Mouse (Mus musculus): Measurements from ENCODE around the gene Mad1l1. TPM values are rescaled to one million over a fixed set of nuclear protein-coding genes. Genes with fewer than 3 reads are reported as not detected.

Mad1l1 gene
- polyA plus RNA-seq, 1 experiment from 2014 or later: 35.1 TPM

- H3K9ac ChIP-seq (ENCODE audit: low read depth, low read length): no peak overlapping the region
- DNase-seq (ENCODE audit: low spot score): no peak
- 90% methylated on average over 4 of the region's 4 CpGs for WGBS
- H3K27ac ChIP-seq (ENCODE audit: low read depth, low read length): no peak overlapping the region
- ATAC-seq (ENCODE audit: low FRiP score): no peak
- no peak overlapping the region for H3K4me2 ChIP-seq (replicated peaks; ENCODE audit: low read depth, low read length)
- no peaks in the 10 kb centered on the region for H3K27me3 ChIP-seq (ENCODE audit: control insufficient read depth, insufficient read depth, low read length)
- no peaks in the 10 kb centered on the region for H3K36me3 ChIP-seq (ENCODE audit: control insufficient read depth, insufficient read depth, low read length)
- peaks cover 18% of the 10 kb centered on the region for H3K4me1 ChIP-seq (replicated peaks; ENCODE audit: control insufficient read depth, insufficient read depth, low read length)
- H3K4me3 ChIP-seq (ENCODE audit: low read depth, low read length): no peak overlapping the region
- no peaks in the 10 kb centered on the region for H3K9me3 ChIP-seq (ENCODE audit: control insufficient read depth, low read length)
Measured at GRCm38 (mm10) chr5:140261313-140261712, 60.0 kb downstream of the Mad1l1 start.

GRCm38 (mm10) chr5:140258633-140259032, 62.7 kb downstream of the Mad1l1 start:
- Histone ChIP-seq H3K4me2 (replicated peaks; ENCODE audit: low read depth, low read length) (no peak overlapping the region), H3K36me3 (ENCODE audit: control insufficient read depth, insufficient read depth, low read length) (no peaks in the 10 kb centered on the region), H3K4me3 (ENCODE audit: low read depth, low read length) (no peak overlapping the region), H3K9ac (ENCODE audit: low read depth, low read length) (no peak overlapping the region), H3K27me3 (ENCODE audit: control insufficient read depth, insufficient read depth, low read length) (no peaks in the 10 kb centered on the region), H3K9me3 (ENCODE audit: control insufficient read depth, low read length) (no peaks in the 10 kb centered on the region), H3K4me1 (replicated peaks; ENCODE audit: control insufficient read depth, insufficient read depth, low read length) (peaks cover 4% of the 10 kb centered on the region), H3K27ac (ENCODE audit: low read depth, low read length) (no peak overlapping the region)
- no peak for DNase-seq (ENCODE audit: low spot score)
- 94% methylated on average over 5 of the region's 5 CpGs for WGBS
- no peak for ATAC-seq (ENCODE audit: low FRiP score)

- Histone ChIP-seq H3K4me3 (ENCODE audit: low read depth, low read length) (no peak overlapping the region), H3K36me3 (ENCODE audit: control insufficient read depth, insufficient read depth, low read length) (no peaks in the 10 kb centered on the region), H3K27ac (ENCODE audit: low read depth, low read length) (no peak overlapping the region), H3K9me3 (ENCODE audit: control insufficient read depth, low read length) (no peaks in the 10 kb centered on the region), H3K4me1 (replicated peaks; ENCODE audit: control insufficient read depth, insufficient read depth, low read length) (0 out of 2 replicates have a peak, but pooled peaks cover 2% of the 10 kb centered on the region), H3K4me2 (replicated peaks; ENCODE audit: low read depth, low read length) (no peak overlapping the region), H3K27me3 (ENCODE audit: control insufficient read depth, insufficient read depth, low read length) (no peaks in the 10 kb centered on the region), H3K9ac (ENCODE audit: low read depth, low read length) (no peak overlapping the region)
- 83% methylated on average over 3 of the region's 3 CpGs for WGBS
- ATAC-seq (ENCODE audit: low FRiP score) (no peak), DNase-seq (ENCODE audit: low spot score) (no peak)
Measured at GRCm38 (mm10) chr5:140258035-140258434, 63.3 kb downstream of the Mad1l1 start.

DNA sequence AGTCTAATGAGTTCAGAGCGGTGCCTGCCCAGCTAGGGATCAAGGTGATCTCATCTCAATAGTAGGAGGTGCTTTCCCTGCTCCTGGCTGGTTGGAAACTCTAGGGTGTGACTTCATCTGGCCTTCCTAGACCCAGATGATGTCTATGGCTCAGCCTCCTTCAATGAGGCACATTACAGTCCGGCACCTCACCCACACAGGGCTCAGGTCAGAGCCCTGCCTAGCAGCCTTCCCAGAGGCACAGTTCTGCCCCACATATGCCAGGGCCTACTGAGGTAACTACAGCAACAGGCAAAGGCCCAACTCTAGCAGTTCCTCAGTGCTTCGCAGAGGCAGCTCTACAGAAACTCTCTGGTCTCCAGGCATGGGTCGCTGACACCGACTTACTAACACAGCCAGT, 63.9 kb downstream of the Mad1l1 start:
- DNase-seq (ENCODE audit: low spot score) (no peak), ATAC-seq (ENCODE audit: low FRiP score) (no peak)
- H3K36me3 ChIP-seq (ENCODE audit: control insufficient read depth, insufficient read depth, low read length): no peaks in the 10 kb centered on the region
- 90% methylated on average over 5 of the region's 5 CpGs for WGBS
- H3K27me3 ChIP-seq (ENCODE audit: control insufficient read depth, insufficient read depth, low read length): no peaks in the 10 kb centered on the region
- no peak overlapping the region for H3K4me3 ChIP-seq (ENCODE audit: low read depth, low read length)
- H3K9ac ChIP-seq (ENCODE audit: low read depth, low read length): no peak overlapping the region
- H3K9me3 ChIP-seq (ENCODE audit: control insufficient read depth, low read length): no peaks in the 10 kb centered on the region
- H3K4me2 ChIP-seq (replicated peaks; ENCODE audit: low read depth, low read length): no peak overlapping the region
- H3K27ac ChIP-seq (ENCODE audit: low read depth, low read length): no peak overlapping the region
- H3K4me1 ChIP-seq (replicated peaks; ENCODE audit: control insufficient read depth, insufficient read depth, low read length): 0 out of 2 replicates have a peak, but pooled peaks cover under 1% of the 10 kb centered on the region

GRCm38 (mm10) chr5:140256685-140257084, 64.7 kb downstream of the Mad1l1 start:
- Histone ChIP-seq H3K27ac (ENCODE audit: low read depth, low read length) (no peak overlapping the region), H3K4me3 (ENCODE audit: low read depth, low read length) (no peak overlapping the region), H3K36me3 (ENCODE audit: control insufficient read depth, insufficient read depth, low read length) (no peaks in the 10 kb centered on the region), H3K4me1 (replicated peaks; ENCODE audit: control insufficient read depth, insufficient read depth, low read length) (no peaks in the 10 kb centered on the region), H3K9me3 (ENCODE audit: control insufficient read depth, low read length) (no peaks in the 10 kb centered on the region), H3K9ac (ENCODE audit: low read depth, low read length) (no peak overlapping the region), H3K27me3 (ENCODE audit: control insufficient read depth, insufficient read depth, low read length) (no peaks in the 10 kb centered on the region), H3K4me2 (replicated peaks; ENCODE audit: low read depth, low read length) (no peak overlapping the region)
- ATAC-seq (ENCODE audit: low FRiP score) (no peak), DNase-seq (ENCODE audit: low spot score) (no peak)
- WGBS: 93% methylated on average over 10 of the region's 10 CpGs

DNA sequence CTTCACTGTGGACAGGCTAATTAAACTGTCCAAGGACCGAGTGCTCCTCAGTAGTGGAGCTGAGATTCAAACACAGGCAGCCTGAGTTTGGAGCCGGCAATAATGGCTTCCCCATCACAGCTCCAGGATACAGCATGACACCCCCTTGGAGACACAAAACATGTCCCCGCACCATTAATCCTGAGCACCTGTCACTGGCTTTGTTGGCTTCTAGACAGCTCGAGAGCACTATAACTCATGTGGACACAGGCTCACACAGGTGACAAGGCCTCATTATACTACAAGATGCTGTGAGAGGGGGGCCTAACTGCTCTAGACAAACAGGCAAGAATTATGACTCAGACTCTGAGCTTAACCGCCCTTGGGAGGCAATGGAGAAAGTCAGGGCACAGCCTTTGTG, 66.1 kb downstream of the Mad1l1 start:
- Histone ChIP-seq H3K9me3 (ENCODE audit: control insufficient read depth, low read length) (no peaks in the 10 kb centered on the region), H3K9ac (ENCODE audit: low read depth, low read length) (no peak overlapping the region), H3K4me1 (replicated peaks; ENCODE audit: control insufficient read depth, insufficient read depth, low read length) (no peaks in the 10 kb centered on the region), H3K27ac (ENCODE audit: low read depth, low read length) (no peak overlapping the region), H3K4me3 (ENCODE audit: low read depth, low read length) (no peak overlapping the region), H3K4me2 (replicated peaks; ENCODE audit: low read depth, low read length) (no peak overlapping the region), H3K27me3 (ENCODE audit: control insufficient read depth, insufficient read depth, low read length) (no peaks in the 10 kb centered on the region), H3K36me3 (ENCODE audit: control insufficient read depth, insufficient read depth, low read length) (no peaks in the 10 kb centered on the region)
- WGBS: 86% methylated on average over 5 of the region's 5 CpGs
- DNase-seq (ENCODE audit: low spot score) (no peak), ATAC-seq (ENCODE audit: low FRiP score) (no peak)

DNA sequence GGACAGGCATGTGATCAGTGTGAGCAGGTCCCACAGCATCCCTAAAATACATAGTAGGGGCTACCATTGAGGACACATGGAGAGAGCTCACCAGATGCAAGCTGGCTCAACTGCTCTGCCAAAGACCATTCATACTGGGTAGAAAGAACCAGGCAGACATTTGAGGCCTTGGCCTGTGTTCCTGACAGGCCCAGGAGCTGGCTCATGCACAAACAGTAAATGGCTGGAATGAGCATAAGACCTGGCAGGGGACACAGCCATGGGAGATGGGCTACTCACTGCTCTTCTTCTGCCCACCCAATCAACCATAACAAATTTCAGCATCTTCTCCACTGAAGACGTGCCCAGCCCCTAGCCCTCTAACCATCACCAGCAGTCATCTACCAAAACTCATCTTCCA, 66.7 kb downstream of the Mad1l1 start:
- 81% methylated on average over 1 of the region's 1 CpGs for WGBS
- no peaks in the 10 kb centered on the region for H3K9me3 ChIP-seq (ENCODE audit: control insufficient read depth, low read length)
- no peak overlapping the region for H3K9ac ChIP-seq (ENCODE audit: low read depth, low read length)
- DNase-seq (ENCODE audit: low spot score): no peak
- H3K4me2 ChIP-seq (replicated peaks; ENCODE audit: low read depth, low read length): no peak overlapping the region
- no peak overlapping the region for H3K27ac ChIP-seq (ENCODE audit: low read depth, low read length)
- H3K4me3 ChIP-seq (ENCODE audit: low read depth, low read length): no peak overlapping the region
- no peak for ATAC-seq (ENCODE audit: low FRiP score)
- no peaks in the 10 kb centered on the region for H3K27me3 ChIP-seq (ENCODE audit: control insufficient read depth, insufficient read depth, low read length)
- no peaks in the 10 kb centered on the region for H3K4me1 ChIP-seq (replicated peaks; ENCODE audit: control insufficient read depth, insufficient read depth, low read length)
- no peaks in the 10 kb centered on the region for H3K36me3 ChIP-seq (ENCODE audit: control insufficient read depth, insufficient read depth, low read length)

DNA sequence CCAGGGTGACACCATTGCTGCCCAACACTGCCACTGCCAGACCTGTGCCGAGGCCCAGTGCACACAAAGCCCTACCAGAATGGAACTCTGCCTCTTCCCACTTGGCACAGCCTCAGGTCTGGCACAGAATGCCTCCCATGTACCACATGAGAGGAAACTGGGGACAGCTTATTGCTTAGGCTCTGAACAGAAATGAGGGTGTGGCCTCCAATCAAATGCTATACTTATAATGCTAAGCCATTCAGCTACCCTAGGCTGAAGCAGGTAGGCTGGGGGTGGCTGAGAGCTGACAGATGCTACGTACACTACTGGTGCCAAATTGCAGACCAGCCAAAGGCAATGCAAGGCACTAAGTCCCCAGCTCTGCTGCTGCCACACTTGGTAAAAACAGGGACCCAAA, 69.4 kb downstream of the Mad1l1 start:
- H3K4me2 ChIP-seq (replicated peaks; ENCODE audit: low read depth, low read length): no peak overlapping the region
- H3K36me3 ChIP-seq (ENCODE audit: control insufficient read depth, insufficient read depth, low read length): no peaks in the 10 kb centered on the region
- H3K9me3 ChIP-seq (ENCODE audit: control insufficient read depth, low read length): no peaks in the 10 kb centered on the region
- no peaks in the 10 kb centered on the region for H3K27me3 ChIP-seq (ENCODE audit: control insufficient read depth, insufficient read depth, low read length)
- DNase-seq (ENCODE audit: low spot score): no peak
- no peak for ATAC-seq (ENCODE audit: low FRiP score)
- WGBS: 93% methylated on average over 2 of the region's 2 CpGs
- no peaks in the 10 kb centered on the region for H3K4me1 ChIP-seq (replicated peaks; ENCODE audit: control insufficient read depth, insufficient read depth, low read length)
- no peak overlapping the region for H3K9ac ChIP-seq (ENCODE audit: low read depth, low read length)
- H3K4me3 ChIP-seq (ENCODE audit: low read depth, low read length): no peak overlapping the region
- no peak overlapping the region for H3K27ac ChIP-seq (ENCODE audit: low read depth, low read length)

DNA sequence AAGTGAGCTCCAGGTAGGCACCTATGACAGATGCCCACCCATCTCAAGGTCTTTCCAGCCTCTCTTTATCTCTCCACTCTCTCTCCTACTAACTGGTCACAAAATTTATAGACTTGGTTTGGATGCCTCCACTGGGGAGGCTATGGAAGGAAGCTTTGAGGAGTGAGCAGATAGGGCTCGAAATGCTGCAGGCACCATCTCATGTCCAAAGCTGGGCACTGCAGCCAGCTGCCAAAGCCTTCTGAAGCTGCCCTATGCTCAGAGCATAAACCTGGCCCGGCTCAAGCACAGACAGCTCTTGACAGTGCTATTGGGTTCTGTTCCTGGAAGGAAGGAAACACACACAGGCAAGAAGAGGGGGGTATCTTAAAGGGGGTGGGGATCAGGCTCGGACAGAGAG, 71.0 kb downstream of the Mad1l1 start:
- Histone ChIP-seq H3K4me3 (ENCODE audit: low read depth, low read length) (no peak overlapping the region), H3K4me2 (replicated peaks; ENCODE audit: low read depth, low read length) (no peak overlapping the region), H3K36me3 (ENCODE audit: control insufficient read depth, insufficient read depth, low read length) (no peaks in the 10 kb centered on the region), H3K9ac (ENCODE audit: low read depth, low read length) (no peak overlapping the region), H3K4me1 (replicated peaks; ENCODE audit: control insufficient read depth, insufficient read depth, low read length) (no peaks in the 10 kb centered on the region), H3K9me3 (ENCODE audit: control insufficient read depth, low read length) (no peaks in the 10 kb centered on the region), H3K27me3 (ENCODE audit: control insufficient read depth, insufficient read depth, low read length) (no peaks in the 10 kb centered on the region), H3K27ac (ENCODE audit: low read depth, low read length) (no peak overlapping the region)
- DNase-seq (ENCODE audit: low spot score) (no peak), ATAC-seq (ENCODE audit: low FRiP score) (no peak)
- WGBS: 89% methylated on average over 3 of the region's 3 CpGs
